Mouse (Mus musculus): Measurements from ENCODE around the gene Abcb11. TPM values are rescaled to one million over a fixed set of nuclear protein-coding genes. Genes with fewer than 3 reads are reported as not detected.

Gene Abcb11
- polyA plus RNA-seq, 1 experiment, result 0.03 TPM

- no peak for DNase-seq
- Histone ChIP-seq H3K4me1 (replicated peaks; ENCODE audit: control insufficient read depth, insufficient read depth, low read length) (no peaks in the 10 kb centered on the region), H3K27ac (ENCODE audit: control insufficient read depth, insufficient read depth, low read length) (no peak overlapping the region), H3K36me3 (ENCODE audit: control insufficient read depth, insufficient read depth, low read length) (no peaks in the 10 kb centered on the region), H3K4me3 (ENCODE audit: control insufficient read depth, insufficient read depth, low read length) (no peak overlapping the region), H3K27me3 (ENCODE audit: control insufficient read depth, insufficient read depth, low read length) (no peaks in the 10 kb centered on the region)
- TF ChIP-seq POLR2A (IDR thresholded peaks at IDR 0.05; ENCODE audit: control insufficient read depth, extremely low read depth, insufficient read depth, low read length, poor library complexity), result no peak
- TF ChIP-seq CTCF (IDR thresholded peaks at IDR 0.05; ENCODE audit: borderline replicate concordance, control insufficient read depth, extremely low read depth, insufficient read depth, low read length, poor library complexity), result no peak
- 92% methylated on average over 5 of the region's 5 CpGs for WGBS
Observed at GRCm38 (mm10) chr2:69221868-69222416, 120.5 kb downstream of the Abcb11 start.

- WGBS, result 90% methylated on average over 7 of the region's 7 CpGs
- DNase-seq, result no peak
Observed at GRCm38 (mm10) chr2:69215242-69215641, 127.2 kb downstream of the Abcb11 start.

GRCm38 (mm10) chr2:69212652-69213051 is 129.8 kb downstream of the Abcb11 start:
- DNase-seq, result no peak
- Histone ChIP-seq H3K36me3 (ENCODE audit: control insufficient read depth, insufficient read depth, low read length) (no peaks in the 10 kb centered on the region), H3K27me3 (ENCODE audit: control insufficient read depth, insufficient read depth, low read length) (no peaks in the 10 kb centered on the region), H3K4me3 (ENCODE audit: control insufficient read depth, insufficient read depth, low read length) (no peak overlapping the region), H3K4me1 (replicated peaks; ENCODE audit: control insufficient read depth, insufficient read depth, low read length) (no peaks in the 10 kb centered on the region), H3K27ac (ENCODE audit: control insufficient read depth, insufficient read depth, low read length) (no peak overlapping the region)
- 85% methylated on average over 10 of the region's 10 CpGs for WGBS
- TF ChIP-seq POLR2A (IDR thresholded peaks at IDR 0.05; ENCODE audit: control insufficient read depth, extremely low read depth, insufficient read depth, low read length, poor library complexity), result no peak
- no peak for TF ChIP-seq CTCF (IDR thresholded peaks at IDR 0.05; ENCODE audit: borderline replicate concordance, control insufficient read depth, extremely low read depth, insufficient read depth, low read length, poor library complexity)

More at GRCm38 (mm10) chr2:69215242-69215641, 127.2 kb downstream of the Abcb11 start:
- no peak overlapping the region for H3K27ac ChIP-seq (ENCODE audit: control insufficient read depth, insufficient read depth, low read length)
- no peaks in the 10 kb centered on the region for H3K4me1 ChIP-seq (replicated peaks; ENCODE audit: control insufficient read depth, insufficient read depth, low read length)
- TF ChIP-seq CTCF (IDR thresholded peaks at IDR 0.05; ENCODE audit: borderline replicate concordance, control insufficient read depth, extremely low read depth, insufficient read depth, low read length, poor library complexity) (no peak), POLR2A (IDR thresholded peaks at IDR 0.05; ENCODE audit: control insufficient read depth, extremely low read depth, insufficient read depth, low read length, poor library complexity) (no peak)
- H3K36me3 ChIP-seq (ENCODE audit: control insufficient read depth, insufficient read depth, low read length), result no peaks in the 10 kb centered on the region
- H3K27me3 ChIP-seq (ENCODE audit: control insufficient read depth, insufficient read depth, low read length), result no peaks in the 10 kb centered on the region
- H3K4me3 ChIP-seq (ENCODE audit: control insufficient read depth, insufficient read depth, low read length), result no peak overlapping the region

- no peak within 1 kb of the TSS for H3K27ac ChIP-seq (ENCODE audit: control insufficient read depth, insufficient read depth, low read length)
- H3K4me3 ChIP-seq (ENCODE audit: control insufficient read depth, insufficient read depth, low read length), result no peak within 1 kb of the TSS
- TF ChIP-seq POLR2A (IDR thresholded peaks at IDR 0.05; ENCODE audit: control insufficient read depth, extremely low read depth, insufficient read depth, low read length, poor library complexity) (no peak), CTCF (IDR thresholded peaks at IDR 0.05; ENCODE audit: borderline replicate concordance, control insufficient read depth, extremely low read depth, insufficient read depth, low read length, poor library complexity) (no peak)
- no peaks in the 10 kb centered on the region for H3K4me1 ChIP-seq (replicated peaks; ENCODE audit: control insufficient read depth, insufficient read depth, low read length)
- no peak for DNase-seq
- no peaks in the 10 kb centered on the region for H3K36me3 ChIP-seq (ENCODE audit: control insufficient read depth, insufficient read depth, low read length)
- 92% methylated on average over 7 of the region's 7 CpGs for WGBS
- no peaks in the 10 kb centered on the region for H3K27me3 ChIP-seq (ENCODE audit: control insufficient read depth, insufficient read depth, low read length)
Observed at GRCm38 (mm10) chr2:69210773-69211172, 131.6 kb downstream of the Abcb11 start, which contains the start of gene G6pc2. G6pc2 (plus strand) TSS chr2:69211073.

- no peaks in the 10 kb centered on the region for H3K36me3 ChIP-seq (ENCODE audit: control insufficient read depth, insufficient read depth, low read length)
- TF ChIP-seq POLR2A (IDR thresholded peaks at IDR 0.05; ENCODE audit: control insufficient read depth, extremely low read depth, insufficient read depth, low read length, poor library complexity) (no peak), CTCF (IDR thresholded peaks at IDR 0.05; ENCODE audit: borderline replicate concordance, control insufficient read depth, extremely low read depth, insufficient read depth, low read length, poor library complexity) (no peak)
- H3K27ac ChIP-seq (ENCODE audit: control insufficient read depth, insufficient read depth, low read length), result no peak overlapping the region
- H3K27me3 ChIP-seq (ENCODE audit: control insufficient read depth, insufficient read depth, low read length), result no peaks in the 10 kb centered on the region
- DNase-seq, result no peak
- WGBS, result 93% methylated on average over 3 of the region's 3 CpGs
- H3K4me3 ChIP-seq (ENCODE audit: control insufficient read depth, insufficient read depth, low read length), result no peak overlapping the region
- peaks cover 3% of the 10 kb centered on the region; the same call in 1 of the 2 replicates for H3K4me1 ChIP-seq (replicated peaks; ENCODE audit: control insufficient read depth, insufficient read depth, low read length)
Observed at GRCm38 (mm10) chr2:69209684-69210083, 132.7 kb downstream of the Abcb11 start.

- H3K27ac ChIP-seq (ENCODE audit: control insufficient read depth, insufficient read depth, low read length), result no peak overlapping the region
- peak; percentile 4 for DNase-seq
- H3K36me3 ChIP-seq (ENCODE audit: control insufficient read depth, insufficient read depth, low read length), result peaks cover 3% of the 10 kb centered on the region
- H3K4me1 ChIP-seq (replicated peaks; ENCODE audit: control insufficient read depth, insufficient read depth, low read length), result peaks cover 3% of the 10 kb centered on the region; the same call in 1 of the 2 replicates
- H3K4me3 ChIP-seq (ENCODE audit: control insufficient read depth, insufficient read depth, low read length), result no peak overlapping the region
- TF ChIP-seq POLR2A (IDR thresholded peaks at IDR 0.05; ENCODE audit: control insufficient read depth, extremely low read depth, insufficient read depth, low read length, poor library complexity) (no peak), CTCF (IDR thresholded peaks at IDR 0.05; ENCODE audit: borderline replicate concordance, control insufficient read depth, extremely low read depth, insufficient read depth, low read length, poor library complexity) (no peak)
- H3K27me3 ChIP-seq (ENCODE audit: control insufficient read depth, insufficient read depth, low read length), result no peaks in the 10 kb centered on the region
- WGBS, result 34% methylated on average over 7 of the region's 7 CpGs
Observed at GRCm38 (mm10) chr2:69206523-69206922, 135.9 kb downstream of the Abcb11 start.
